Mouse (Mus musculus) liver, embryonic 15.5 days (tissue): ENCODE measurements around the gene Axin1. TPM values are rescaled to one million over a fixed set of nuclear protein-coding genes. Genes with fewer than 3 reads are reported as not detected.
"Not testable (repeated sequence)": the region's sequence is repeated elsewhere in the genome, so short reads cannot be mapped to it uniquely, and the experiment has no call there.

Experiments used
- ATAC-seq: fragments of 200-750 bp; cut with Nextera tagmentation; 2 replicates; pipeline ENCODE4 v1.8.0; 2017; ENCODE audit warnings: moderate number of reproducible peaks, mild to moderate bottlenecking, moderate library complexity; ENCODE audit not compliant: insufficient read depth
- H3K27ac ChIP-seq: fragments of 300-500 bp; sonication (generic); replicated peaks from 2 replicates; pipeline ENCODE4 v1.5.1; 2015; ENCODE audit warnings: mild to moderate bottlenecking, inconsistent platforms
- H3K27me3 ChIP-seq: fragments of 300-500 bp; sonication (generic); 2 replicates; pipeline ENCODE4 v1.6.1; 2015; ENCODE audit warnings: mild to moderate bottlenecking, inconsistent platforms
- H3K36me3 ChIP-seq: fragments of 300-500 bp; sonication (generic); replicated peaks from 2 replicates; pipeline ENCODE4 v1.6.1; 2015; ENCODE audit warnings: moderate library complexity, mild to moderate bottlenecking, inconsistent platforms
- H3K4me1 ChIP-seq: fragments of 300-500 bp; sonication (generic); replicated peaks from 2 replicates; pipeline ENCODE4 v1.6.1; 2015; ENCODE audit warnings: inconsistent platforms
- H3K4me2 ChIP-seq: fragments of 300-500 bp; sonication (generic); 2 replicates; pipeline ENCODE4 v1.6.1; 2015; ENCODE audit warnings: moderate library complexity, mild to moderate bottlenecking, inconsistent platforms
- H3K4me3 ChIP-seq: fragments of 300-500 bp; sonication (generic); replicated peaks from 2 replicates; pipeline ENCODE4 v1.5.1; 2015; ENCODE audit warnings: mild to moderate bottlenecking, inconsistent platforms
- H3K9ac ChIP-seq: fragments of 300-500 bp; sonication (generic); 2 replicates; pipeline ENCODE4 v1.6.1; 2015; ENCODE audit warnings: moderate library complexity, mild to moderate bottlenecking, inconsistent platforms
- H3K9me3 ChIP-seq: fragments of 300-500 bp; sonication (generic); replicated peaks from 2 replicates; pipeline ENCODE4 v1.6.1; 2016; ENCODE audit warnings: inconsistent platforms
- WGBS: fragments of 180-500 bp; shearing (Covaris S2); methylation state at CpG from one replicate; pipeline ENCODE4 v1.1.7; 2015; ENCODE audit warnings: mixed read lengths; ENCODE audit not compliant: insufficient replicate concordance; 5-methylcytosine and 5-hydroxymethylcytosine counted together
- polyA plus RNA-seq: library from polyadenylated mRNA; unstranded; fragments of >200 nt; fragmentation: Nextera tagmentation; extraction: Ambion mirVana; gene quantifications from 2 replicates; pipeline ENCODE4 v1.2.1, GENCODE M21; 2015

The Axin1 gene
- polyA plus RNA-seq, 1 experiment from 2014 or later = 7.1 TPM

- no peak for ATAC-seq
- H3K9me3 ChIP-seq = no peaks in the 10 kb centered on the region
- peaks cover 29% of the 10 kb centered on the region for H3K4me1 ChIP-seq
- no peak overlapping the region for H3K4me2 ChIP-seq
- peaks cover 50% of the 10 kb centered on the region for H3K36me3 ChIP-seq
- H3K9ac ChIP-seq = no peak overlapping the region
- H3K27me3 ChIP-seq = no peaks in the 10 kb centered on the region
- H3K4me3 ChIP-seq = no peak overlapping the region
- no peak overlapping the region for H3K27ac ChIP-seq
- 80% methylated on average over 5 of the region's 5 CpGs for WGBS
Measured at GRCm38 (mm10) chr17:26143386-26143785, 4.9 kb downstream of the Axin1 start.

GRCm38 (mm10) chr17:26149056-26149455, 10.6 kb downstream of the Axin1 start:
- no peak for ATAC-seq
- Histone ChIP-seq H3K4me3 (no peak overlapping the region), H3K9ac (no peak overlapping the region), H3K27ac (no peak overlapping the region), H3K4me1 (no peaks in the 10 kb centered on the region; the same call in 1 of the 2 replicates), H3K9me3 (no peaks in the 10 kb centered on the region), H3K4me2 (no peak overlapping the region), H3K27me3 (no peaks in the 10 kb centered on the region), H3K36me3 (peaks cover 73% of the 10 kb centered on the region)
- WGBS = 66% methylated on average over 2 of the region's 2 CpGs

GRCm38 (mm10) chr17:26151886-26152630, 13.6 kb downstream of the Axin1 start:
- no peak overlapping the region for H3K27ac ChIP-seq
- no peaks in the 10 kb centered on the region for H3K4me1 ChIP-seq
- peaks cover 64% of the 10 kb centered on the region for H3K36me3 ChIP-seq
- H3K4me2 ChIP-seq = no peak overlapping the region
- H3K4me3 ChIP-seq = no peak overlapping the region
- H3K27me3 ChIP-seq = no peaks in the 10 kb centered on the region
- H3K9ac ChIP-seq = no peak overlapping the region
- no peak for ATAC-seq
- WGBS = 68% methylated on average over 2 of the region's 2 CpGs
- H3K9me3 ChIP-seq = no peaks in the 10 kb centered on the region

GRCm38 (mm10) chr17:26162736-26163135, 24.2 kb downstream of the Axin1 start:
- WGBS = 83% methylated on average over 1 of the region's 1 CpGs
- Histone ChIP-seq H3K36me3 (peaks cover 5% of the 10 kb centered on the region; the same call in 1 of the 2 replicates), H3K4me1 (no peaks in the 10 kb centered on the region), H3K27ac (no peak overlapping the region), H3K4me2 (no peak overlapping the region), H3K27me3 (no peaks in the 10 kb centered on the region), H3K4me3 (no peak overlapping the region), H3K9me3 (no peaks in the 10 kb centered on the region), H3K9ac (no peak overlapping the region)
- no peak for ATAC-seq

- Histone ChIP-seq H3K4me2 (no peak overlapping the region), H3K27ac (no peak overlapping the region), H3K4me1 (0 out of 2 replicates have a peak, but pooled peaks cover 3% of the 10 kb centered on the region), H3K9ac (no peak overlapping the region), H3K9me3 (no peaks in the 10 kb centered on the region), H3K27me3 (no peaks in the 10 kb centered on the region), H3K4me3 (no peak overlapping the region), H3K36me3 (peaks cover 5% of the 10 kb centered on the region; the same call in 1 of the 2 replicates)
- 15% methylated on average over 2 of the region's 2 CpGs for WGBS
- no peak for ATAC-seq
Measured at GRCm38 (mm10) chr17:26168039-26168438, 29.6 kb downstream of the Axin1 start.

GRCm38 (mm10) chr17:26175248-26175647, 36.8 kb downstream of the Axin1 start:
- H3K27me3 ChIP-seq, H3K4me1 ChIP-seq, H3K9me3 ChIP-seq, ATAC-seq, H3K4me2 ChIP-seq, H3K27ac ChIP-seq, H3K9ac ChIP-seq, H3K4me3 ChIP-seq: not testable (repeated sequence)
- peaks cover 36% of the 10 kb centered on the region for H3K36me3 ChIP-seq
- WGBS = 65% methylated on average over 2 of the region's 2 CpGs

GRCm38 (mm10) chr17:26178611-26179010, 40.1 kb downstream of the Axin1 start:
- H3K9me3 ChIP-seq = no peaks in the 10 kb centered on the region
- no peak overlapping the region for H3K9ac ChIP-seq
- no peak for ATAC-seq
- no peak overlapping the region for H3K27ac ChIP-seq
- H3K36me3 ChIP-seq = peaks cover 52% of the 10 kb centered on the region
- H3K27me3 ChIP-seq = no peaks in the 10 kb centered on the region
- no peaks in the 10 kb centered on the region for H3K4me1 ChIP-seq
- no peak overlapping the region for H3K4me3 ChIP-seq
- no peak overlapping the region for H3K4me2 ChIP-seq

GRCm38 (mm10) chr17:26181179-26181578, 42.7 kb downstream of the Axin1 start:
- no peak for ATAC-seq
- H3K4me2 ChIP-seq = no peak overlapping the region
- H3K36me3 ChIP-seq = peaks cover 54% of the 10 kb centered on the region
- H3K4me1 ChIP-seq = no peaks in the 10 kb centered on the region
- H3K9me3 ChIP-seq = no peaks in the 10 kb centered on the region
- H3K27ac ChIP-seq = no peak overlapping the region
- H3K27me3 ChIP-seq = no peaks in the 10 kb centered on the region
- WGBS = 82% methylated on average over 3 of the region's 3 CpGs
- H3K4me3 ChIP-seq = no peak overlapping the region
- H3K9ac ChIP-seq = no peak overlapping the region

GRCm38 (mm10) chr17:26187592-26187991, 49.1 kb downstream of the Axin1 start:
- ATAC-seq = no peak

GRCm38 (mm10) chr17:26188091-26188805, 49.8 kb downstream of the Axin1 start:
- Histone ChIP-seq H3K36me3 (peaks cover 88% of the 10 kb centered on the region), H3K4me3 (no peak overlapping the region), H3K9ac (no peak overlapping the region), H3K27me3 (no peaks in the 10 kb centered on the region), H3K4me1 (no peaks in the 10 kb centered on the region), H3K4me2 (no peak overlapping the region), H3K9me3 (no peaks in the 10 kb centered on the region), H3K27ac (no peak overlapping the region)
- 86% methylated on average over 11 of the region's 11 CpGs for WGBS
- no peak for ATAC-seq

More at GRCm38 (mm10) chr17:26187592-26187991, 49.1 kb downstream of the Axin1 start:
- Histone ChIP-seq H3K4me1 (no peaks in the 10 kb centered on the region), H3K27me3 (no peaks in the 10 kb centered on the region), H3K4me2 (no peak overlapping the region), H3K9me3 (no peaks in the 10 kb centered on the region), H3K36me3 (peaks cover 90% of the 10 kb centered on the region), H3K27ac (no peak overlapping the region), H3K9ac (no peak overlapping the region), H3K4me3 (no peak overlapping the region)
- 86% methylated on average over 5 of the region's 5 CpGs for WGBS

GRCm38 (mm10) chr17:26191486-26191885, 53.0 kb downstream of the Axin1 start:
- H3K4me3 ChIP-seq, H3K4me1 ChIP-seq, ATAC-seq, H3K27ac ChIP-seq, H3K9ac ChIP-seq, H3K9me3 ChIP-seq, H3K4me2 ChIP-seq, H3K27me3 ChIP-seq: not testable (repeated sequence)
- WGBS = 77% methylated on average over 7 of the region's 7 CpGs
- peaks cover 91% of the 10 kb centered on the region for H3K36me3 ChIP-seq
